Comparison of ENCODE assay signal across 29 mouse cellular contexts in genomic region chr7:24512355-24512754, GRCm38 (mm10). TPM values are rescaled to one million over a fixed set of nuclear protein-coding genes. Genes with fewer than 3 reads are reported as not detected.
"Had no signal": no experiment of that assay in that cellular context is flagged by ENCODE, and none has a peak within 500 bp of the region (broad histone marks: within the 10 kb centered on the region; RNA-seq: fewer than 3 reads in every experiment).

Gene AC161166.1 (minus strand): TSS chr7:24512455.

- DNase-seq: kidney, adult 18-20 months; kidney, adult 9 months; kidney, postnatal 14 days; kidney, postnatal 4 days; left cerebral cortex, postnatal 4 days; liver, embryonic 13.5 days; lung, adult 2 months; lung, postnatal 14 days; lung, postnatal 4 days; right cerebral cortex, adult 18-20 months; right cerebral cortex, postnatal 14 days; right cerebral cortex, postnatal 4 days; thymus, adult 18-20 months; thymus, postnatal 36 days had no signal

- H3K27me3 ChIP-seq: liver, embryonic 13.5 days; midbrain, embryonic 15.5 days; neural tube, embryonic 15.5 days had no signal

- H3K4me3 ChIP-seq: liver, embryonic 13.5 days; midbrain, embryonic 15.5 days; myocyte; neural tube, embryonic 15.5 days had no signal

- H3K27ac ChIP-seq: liver, embryonic 13.5 days; midbrain, embryonic 15.5 days; neural tube, embryonic 15.5 days; stomach, postnatal 0 days had no signal

- H3K9me3 ChIP-seq: liver, embryonic 13.5 days; midbrain, embryonic 15.5 days; neural tube, embryonic 15.5 days had no signal

- H3K4me2 ChIP-seq: liver, embryonic 13.5 days; midbrain, embryonic 11.5 days; midbrain, embryonic 15.5 days; neural tube, embryonic 15.5 days had no signal

- H3K9ac ChIP-seq: liver, embryonic 13.5 days; midbrain, embryonic 15.5 days; neural tube, embryonic 15.5 days had no signal

- ATAC-seq: midbrain, embryonic 15.5 days had no signal

RNA-seq across cellular contexts. Expression of gene AC161166.1, which starts in this region (rescaled TPM):
- total RNA-seq: layer of hippocampus, adult 18-20 months; layer of hippocampus, postnatal 14 days; left cerebral cortex, adult 8-10 months; left cerebral cortex, postnatal 14 days; left cerebral cortex, postnatal 4 days; liver, adult 2 months; megakaryocyte progenitor cell, adult 5-6 weeks; megakaryocyte-erythroid progenitor cell, adult 5-6 weeks; monocyte, adult 5-6 weeks had no signal
- polyA plus RNA-seq: liver, adult 2 months; liver, embryonic 13.5 days; liver, embryonic 16.5 days; lung, adult 2 months; urinary bladder, adult 2 months had no signal
